Mouse (Mus musculus): ENCODE results near the gene Hsd11b2. TPM values are rescaled to one million over a fixed set of nuclear protein-coding genes. Genes with fewer than 3 reads are reported as not detected.

Gene Hsd11b2
- total and polyA plus RNA-seq, 3 experiments: not detected

- H3K4me1 ChIP-seq (ENCODE audit: insufficient read depth, low read depth, low read length): peaks cover 42% of the 10 kb centered on the region
- DNase-seq (ENCODE audit: low spot score) (no peak), ATAC-seq (ENCODE audit: extremely low read depth, insufficient number of reproducible peaks, low FRiP score, poor library complexity, severe bottlenecking) (no peak)
- peaks cover 52% of the 10 kb centered on the region for H3K36me3 ChIP-seq (replicated peaks)
- no peaks in the 10 kb centered on the region for H3K27me3 ChIP-seq (ENCODE audit: insufficient read depth, low read length)
- H3K9me3 ChIP-seq (replicated peaks): no peaks in the 10 kb centered on the region
- no peak overlapping the region for H3K4me3 ChIP-seq (ENCODE audit: low read depth, low read length)
- no peak for TF ChIP-seq TAL1 (conservative IDR thresholded peaks at IDR 0.05; ENCODE audit: low read depth, low read length)
- no peak for TF ChIP-seq GATA1 (IDR thresholded peaks at IDR 0.05; ENCODE audit: borderline replicate concordance, low read length)
- no peak for TF ChIP-seq GATA2 (IDR thresholded peaks at IDR 0.05; ENCODE audit: borderline replicate concordance, low read depth, low read length)
- TF ChIP-seq CTCF (IDR thresholded peaks at IDR 0.05; ENCODE audit: low read depth, low read length): no peak
- no peak for TF ChIP-seq POLR2AphosphoS5 (IDR thresholded peaks at IDR 0.05; ENCODE audit: insufficient replicate concordance, low read depth, low read length)
Measured at GRCm38 (mm10) chr8:105544544-105545205, 26.1 kb downstream of the Hsd11b2 start.

GRCm38 (mm10) chr8:105545249-105545648 lies 26.7 kb downstream of the Hsd11b2 start:
- Histone ChIP-seq H3K9me3 (replicated peaks) (no peaks in the 10 kb centered on the region), H3K27me3 (ENCODE audit: insufficient read depth, low read length) (no peaks in the 10 kb centered on the region), H3K4me1 (ENCODE audit: insufficient read depth, low read depth, low read length) (peaks cover 42% of the 10 kb centered on the region), H3K4me3 (ENCODE audit: low read depth, low read length) (no peak overlapping the region), H3K36me3 (replicated peaks) (peaks cover 58% of the 10 kb centered on the region)
- ATAC-seq (ENCODE audit: extremely low read depth, insufficient number of reproducible peaks, low FRiP score, poor library complexity, severe bottlenecking) (no peak), DNase-seq (ENCODE audit: low spot score) (no peak)
- TF ChIP-seq CTCF (IDR thresholded peaks at IDR 0.05; ENCODE audit: low read depth, low read length): no peak
- no peak for TF ChIP-seq POLR2AphosphoS5 (IDR thresholded peaks at IDR 0.05; ENCODE audit: insufficient replicate concordance, low read depth, low read length)
- TF ChIP-seq GATA2 (IDR thresholded peaks at IDR 0.05; ENCODE audit: borderline replicate concordance, low read depth, low read length): no peak
- no peak for TF ChIP-seq TAL1 (conservative IDR thresholded peaks at IDR 0.05; ENCODE audit: low read depth, low read length)
- no peak for TF ChIP-seq GATA1 (IDR thresholded peaks at IDR 0.05; ENCODE audit: borderline replicate concordance, low read length)

- Histone ChIP-seq H3K4me1 (ENCODE audit: insufficient read depth, low read depth, low read length) (peaks cover 36% of the 10 kb centered on the region), H3K36me3 (replicated peaks) (peaks cover 60% of the 10 kb centered on the region), H3K27me3 (ENCODE audit: insufficient read depth, low read length) (no peaks in the 10 kb centered on the region), H3K4me3 (ENCODE audit: low read depth, low read length) (no peak overlapping the region), H3K9me3 (replicated peaks) (no peaks in the 10 kb centered on the region)
- TF ChIP-seq POLR2AphosphoS5 (IDR thresholded peaks at IDR 0.05; ENCODE audit: insufficient replicate concordance, low read depth, low read length) (no peak), TAL1 (conservative IDR thresholded peaks at IDR 0.05; ENCODE audit: low read depth, low read length) (no peak), CTCF (IDR thresholded peaks at IDR 0.05; ENCODE audit: low read depth, low read length) (no peak)
- no peak for ATAC-seq (ENCODE audit: extremely low read depth, insufficient number of reproducible peaks, low FRiP score, poor library complexity, severe bottlenecking)
- no peak for DNase-seq (ENCODE audit: low spot score)
Measured at GRCm38 (mm10) chr8:105546384-105547350, 28.1 kb downstream of the Hsd11b2 start.

- peaks cover 69% of the 10 kb centered on the region for H3K36me3 ChIP-seq (replicated peaks)
- no peaks in the 10 kb centered on the region for H3K27me3 ChIP-seq (ENCODE audit: insufficient read depth, low read length)
- DNase-seq (ENCODE audit: low spot score): no peak
- no peak for TF ChIP-seq CTCF (IDR thresholded peaks at IDR 0.05; ENCODE audit: low read depth, low read length)
- TF ChIP-seq GATA1 (IDR thresholded peaks at IDR 0.05; ENCODE audit: borderline replicate concordance, low read length): no peak
- no peak for TF ChIP-seq GATA2 (IDR thresholded peaks at IDR 0.05; ENCODE audit: borderline replicate concordance, low read depth, low read length)
- TF ChIP-seq TAL1 (conservative IDR thresholded peaks at IDR 0.05; ENCODE audit: low read depth, low read length): no peak
- no peak for TF ChIP-seq POLR2AphosphoS5 (IDR thresholded peaks at IDR 0.05; ENCODE audit: insufficient replicate concordance, low read depth, low read length)
- H3K9me3 ChIP-seq (replicated peaks): no peaks in the 10 kb centered on the region
- no peak for ATAC-seq (ENCODE audit: extremely low read depth, insufficient number of reproducible peaks, low FRiP score, poor library complexity, severe bottlenecking)
- peaks cover 11% of the 10 kb centered on the region for H3K4me1 ChIP-seq (ENCODE audit: insufficient read depth, low read depth, low read length)
- H3K4me3 ChIP-seq (ENCODE audit: low read depth, low read length): no peak overlapping the region
Measured at GRCm38 (mm10) chr8:105549506-105549905, 31.0 kb downstream of the Hsd11b2 start.

- Histone ChIP-seq H3K4me3 (ENCODE audit: low read depth, low read length) (no peak overlapping the region), H3K36me3 (replicated peaks) (peaks cover 65% of the 10 kb centered on the region), H3K4me1 (ENCODE audit: insufficient read depth, low read depth, low read length) (peaks cover 7% of the 10 kb centered on the region), H3K9me3 (replicated peaks) (no peaks in the 10 kb centered on the region), H3K27me3 (ENCODE audit: insufficient read depth, low read length) (no peaks in the 10 kb centered on the region)
- ATAC-seq (ENCODE audit: extremely low read depth, insufficient number of reproducible peaks, low FRiP score, poor library complexity, severe bottlenecking) (no peak), DNase-seq (ENCODE audit: low spot score) (no peak)
- TF ChIP-seq TAL1 (conservative IDR thresholded peaks at IDR 0.05; ENCODE audit: low read depth, low read length): no peak
- no peak for TF ChIP-seq POLR2AphosphoS5 (IDR thresholded peaks at IDR 0.05; ENCODE audit: insufficient replicate concordance, low read depth, low read length)
- TF ChIP-seq GATA1 (IDR thresholded peaks at IDR 0.05; ENCODE audit: borderline replicate concordance, low read length): no peak
Measured at GRCm38 (mm10) chr8:105550083-105550482, 31.5 kb downstream of the Hsd11b2 start.

GRCm38 (mm10) chr8:105552032-105552431 lies 33.5 kb downstream of the Hsd11b2 start:
- DNase-seq (ENCODE audit: low spot score): no peak
- Histone ChIP-seq H3K9me3 (replicated peaks) (no peaks in the 10 kb centered on the region), H3K36me3 (replicated peaks) (peaks cover 51% of the 10 kb centered on the region), H3K4me1 (ENCODE audit: insufficient read depth, low read depth, low read length) (peaks cover 4% of the 10 kb centered on the region; the same call in 1 of the 2 replicates), H3K4me3 (ENCODE audit: low read depth, low read length) (no peak overlapping the region), H3K27me3 (ENCODE audit: insufficient read depth, low read length) (no peaks in the 10 kb centered on the region)
- TF ChIP-seq TAL1 (conservative IDR thresholded peaks at IDR 0.05; ENCODE audit: low read depth, low read length) (no peak), GATA2 (IDR thresholded peaks at IDR 0.05; ENCODE audit: borderline replicate concordance, low read depth, low read length) (no peak), GATA1 (IDR thresholded peaks at IDR 0.05; ENCODE audit: borderline replicate concordance, low read length) (no peak), CTCF (IDR thresholded peaks at IDR 0.05; ENCODE audit: low read depth, low read length) (no peak), POLR2AphosphoS5 (IDR thresholded peaks at IDR 0.05; ENCODE audit: insufficient replicate concordance, low read depth, low read length) (no peak)
- no peak for ATAC-seq (ENCODE audit: extremely low read depth, insufficient number of reproducible peaks, low FRiP score, poor library complexity, severe bottlenecking)

Measured in G1E (cell line).